Mouse (Mus musculus) small intestine, adult 10 weeks (tissue): ENCODE measurements around the gene Tgtp1. TPM values are rescaled to one million over a fixed set of nuclear protein-coding genes. Genes with fewer than 3 reads are reported as not detected.

ENCODE experiments used
- polyA plus RNA-seq: library from polyadenylated mRNA; stranded (reverse); fragments of 350-450 nt; fragmentation: Illumina TruSeq; extraction: RNeasy Lipid Tissue Mini Kit (QIAGEN cat#74804); gene quantifications from one replicate; pipeline ENCODE4 v1.2.3, GENCODE M21; 2014; ENCODE audit warnings: low replicate concordance

Gene Tgtp1
- polyA plus RNA-seq: 8.9 TPM

DNA sequence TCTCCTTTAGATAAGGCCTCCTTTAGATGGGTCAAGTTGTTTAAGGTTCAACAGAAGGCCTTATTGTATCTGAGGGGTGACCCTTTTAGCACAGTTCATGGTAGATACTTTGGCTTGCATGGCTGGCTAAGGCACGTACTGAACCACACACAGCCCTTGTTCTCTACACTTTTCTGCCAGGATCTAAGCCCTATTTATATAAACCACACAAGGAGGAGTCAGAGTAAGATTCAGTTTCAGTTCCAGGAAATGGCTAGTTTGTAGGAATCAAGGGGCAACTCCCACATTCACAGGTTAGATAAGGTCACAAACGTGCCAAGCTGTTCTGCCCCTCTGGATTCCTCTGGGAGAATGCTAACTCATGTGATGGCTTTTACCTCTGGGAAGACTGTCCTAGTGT is at the start of gene Tgtp1:
Gene Tgtp1, minus strand, starts transcription at position 155 of the 400 bp plus-strand sequence.

DNA sequence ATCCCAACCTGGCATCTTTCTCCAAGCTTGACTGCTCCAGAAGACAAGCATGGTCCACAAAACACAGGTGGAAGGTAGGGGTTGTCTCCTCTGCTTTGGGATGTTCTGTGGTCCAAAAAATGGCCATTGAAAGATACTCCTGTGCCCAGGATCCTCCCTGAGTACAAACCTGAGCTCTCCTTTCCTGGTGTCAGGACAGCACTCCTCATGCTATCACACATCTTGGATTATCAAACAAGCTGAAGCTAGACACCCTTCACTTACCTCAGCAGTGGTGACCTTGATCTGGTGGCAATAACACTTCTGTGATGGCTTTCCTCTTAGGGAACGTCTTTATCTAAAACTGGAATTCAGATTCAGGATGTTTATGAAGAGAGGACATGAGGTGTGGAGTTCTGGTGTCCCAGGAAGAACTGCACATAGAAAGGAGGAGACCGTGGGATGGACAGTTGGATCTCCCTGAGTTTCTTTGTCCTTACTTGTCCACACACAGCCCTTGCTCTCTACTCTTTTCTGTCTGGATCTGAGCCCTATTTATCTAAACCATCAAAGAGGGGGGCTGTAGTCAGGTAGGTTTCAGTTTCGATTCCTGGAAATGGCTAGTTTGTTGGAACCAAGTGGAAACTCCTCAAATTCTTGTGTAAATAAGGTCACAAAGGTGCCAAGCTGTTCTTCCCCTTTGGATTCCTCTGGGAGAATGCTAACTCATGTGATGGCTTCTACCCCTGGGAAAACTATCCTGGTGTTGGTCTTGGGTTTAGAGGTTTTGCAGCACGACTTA is 2.0 kb downstream of the Tgtp1 start, which contains the start of gene Gm12185:
Gene Gm12185, minus strand, starts transcription at position 487 of the 781 bp plus-strand sequence.

DNA sequence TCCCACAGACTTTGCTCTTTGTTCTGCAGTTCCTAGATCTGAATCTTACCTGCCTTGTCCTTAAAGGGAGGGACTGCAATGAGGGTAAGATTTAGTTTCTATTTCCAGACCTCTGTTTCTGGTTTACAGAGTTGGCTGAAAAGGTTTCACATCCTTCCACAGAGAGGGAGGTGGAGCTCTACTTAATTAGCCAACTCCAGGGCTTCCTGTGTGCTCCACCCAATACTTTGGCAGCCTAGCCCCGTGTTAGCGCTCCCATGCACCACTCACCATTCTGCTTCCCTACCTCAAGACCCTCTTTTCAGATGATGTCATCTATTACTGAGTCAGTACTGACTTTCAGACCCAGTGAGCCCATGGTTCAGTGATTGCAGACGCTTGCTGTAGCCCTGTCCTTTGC is 14.7 kb downstream of the Tgtp1 start, which contains the start of gene 9930111J21Rik1:
Gene 9930111J21Rik1, minus strand, starts transcription at position 148 of the 400 bp plus-strand sequence.

DNA sequence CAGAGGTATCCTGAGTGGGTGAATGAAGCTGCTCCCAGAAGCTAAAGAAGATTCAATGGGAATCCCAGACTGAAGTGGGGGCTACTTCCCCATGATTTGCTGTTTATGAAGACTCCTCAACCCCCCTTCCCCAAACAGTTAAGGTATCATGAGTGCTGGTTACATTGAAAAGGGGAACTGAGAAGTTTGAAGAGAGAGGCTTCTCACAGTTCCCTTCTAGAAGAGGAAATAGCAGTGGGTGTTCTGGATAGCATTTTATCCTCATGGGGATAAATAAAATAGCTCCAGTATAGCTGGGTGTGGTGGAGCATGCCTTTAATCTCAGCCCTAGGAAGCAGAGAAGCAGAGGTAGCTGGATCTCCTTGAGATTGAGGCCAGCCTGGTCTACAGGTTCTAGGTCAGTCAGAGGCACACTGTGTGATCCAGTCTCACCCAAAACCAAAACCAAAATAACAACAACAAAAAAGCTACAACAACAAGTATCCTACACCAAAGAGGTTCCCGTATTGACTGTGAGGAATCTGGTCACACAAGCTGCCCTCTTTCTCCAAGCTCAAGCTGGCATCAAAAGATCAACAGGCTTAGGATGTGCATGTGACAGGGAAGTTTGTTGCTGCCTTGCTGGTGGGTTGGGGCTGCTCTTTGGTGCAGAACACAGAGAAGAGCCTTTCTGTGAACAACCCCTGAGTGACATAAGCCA is 15.6 kb downstream of the Tgtp1 start, which contains the start of gene Olfr56:
Gene Olfr56, plus strand, starts transcription at position 650 of the 700 bp plus-strand sequence.

DNA sequence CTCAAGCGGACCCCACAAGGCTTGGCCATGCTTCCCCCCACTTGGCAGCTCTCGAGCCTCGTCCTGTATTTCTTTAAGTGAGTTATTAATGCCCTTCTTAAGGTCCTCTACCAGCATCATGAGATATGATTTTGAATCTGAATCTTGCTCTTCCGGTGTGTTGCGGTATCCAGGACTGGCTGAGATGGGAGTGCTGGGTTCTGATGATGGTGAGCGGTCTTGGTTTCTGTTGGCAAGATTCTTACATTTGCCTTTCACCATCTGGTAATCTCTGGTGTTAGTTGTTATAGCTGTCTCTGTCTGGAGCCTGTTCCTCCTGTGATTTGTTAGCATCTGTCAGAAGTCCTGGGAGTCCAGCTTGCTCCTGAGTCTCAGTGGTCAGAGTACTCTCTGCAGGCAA is 47.9 kb downstream of the Tgtp1 start, which contains the start of gene Psme2b:
Gene Psme2b, minus strand, starts transcription at position 101 of the 400 bp plus-strand sequence.

Other genes starting within 250 kb of the Tgtp1 start
- gene Rack1, start 193.8 kb downstream of the Tgtp1 start, polyA plus RNA-seq: 93.3 TPM
- 10.4 TPM for gene Trim41, start 176.8 kb downstream of the Tgtp1 start, polyA plus RNA-seq
- gene Trim7, start 168.0 kb downstream of the Tgtp1 start, polyA plus RNA-seq: 4.1 TPM
- 5.0 TPM for gene Gm12184, start 167.5 kb downstream of the Tgtp1 start, polyA plus RNA-seq
- gene Irgm1, start 122.5 kb downstream of the Tgtp1 start, polyA plus RNA-seq: 35.8 TPM
- gene Gm5431, start 92.0 kb downstream of the Tgtp1 start, polyA plus RNA-seq: 32.7 TPM
- 5.8 TPM for gene Psme2b, start 48.0 kb downstream of the Tgtp1 start, polyA plus RNA-seq
- 6.8 TPM for gene Olfr56, start 15.3 kb downstream of the Tgtp1 start, polyA plus RNA-seq
- 1.3 TPM for gene 9930111J21Rik1, start 14.8 kb downstream of the Tgtp1 start, polyA plus RNA-seq
- gene Gm12185, start 1.9 kb downstream of the Tgtp1 start, polyA plus RNA-seq: 0.97 TPM
- 18.7 TPM for gene 9930111J21Rik2, start 57.1 kb upstream of the Tgtp1 start, polyA plus RNA-seq
- 22.2 TPM for gene Tgtp2, start 70.0 kb upstream of the Tgtp1 start, polyA plus RNA-seq
- gene Ifi47, start 82.4 kb upstream of the Tgtp1 start, polyA plus RNA-seq: 66.3 TPM
- not detected for gene Olfr1396, start 120.7 kb upstream of the Tgtp1 start, polyA plus RNA-seq
- gene Olfr1395, start 148.1 kb upstream of the Tgtp1 start, polyA plus RNA-seq: not detected
- not detected for gene Olfr1394, start 160.2 kb upstream of the Tgtp1 start, polyA plus RNA-seq
- 0.93 TPM for gene Btnl9, start 193.0 kb upstream of the Tgtp1 start, polyA plus RNA-seq
- gene Zfp62, start 209.1 kb upstream of the Tgtp1 start, polyA plus RNA-seq: 81.1 TPM